In the genomic region with DNA sequence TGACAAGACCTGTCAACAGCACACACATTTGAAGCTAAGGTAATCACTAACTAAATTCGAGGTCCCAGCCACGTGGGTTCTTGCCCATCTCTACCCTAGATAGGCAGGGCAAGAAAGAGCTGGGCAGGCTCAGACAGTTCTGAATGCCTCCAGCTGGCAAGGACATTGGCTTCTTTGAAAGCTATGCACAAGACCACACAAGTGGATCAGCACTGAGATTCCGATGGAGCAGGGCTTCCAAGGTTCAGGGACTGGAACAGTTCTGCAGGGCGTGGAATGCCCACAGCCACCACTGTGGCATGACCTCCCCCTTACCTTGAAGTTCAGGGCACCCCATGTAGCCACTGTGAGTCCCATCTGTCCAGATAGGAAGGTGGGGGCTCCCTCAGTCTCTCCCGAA, we compare ENCODE assay signal across 22 mouse cellular contexts. TPM values are rescaled to one million over a fixed set of nuclear protein-coding genes. Genes with fewer than 3 reads are reported as not detected.
"Had no signal": no experiment of that assay in that cellular context is flagged by ENCODE, and none has a peak within 500 bp of the region (broad histone marks: within the 10 kb centered on the region; RNA-seq: fewer than 3 reads in every experiment).

No protein-coding gene starts in this region.

- H3K4me2 ChIP-seq: lung, embryonic 15.5 days; midbrain, embryonic 11.5 days; midbrain, embryonic 13.5 days; midbrain, embryonic 15.5 days; neural tube, embryonic 12.5 days; stomach, embryonic 15.5 days had no signal

- DNase-seq: liver, postnatal 0 days; lung, adult 2 months; lung, postnatal 14 days; lung, postnatal 36 days; right cerebral cortex, postnatal 14 days; thymus, adult 2 months; thymus, postnatal 25 days; thymus, postnatal 4 days had no signal

- H3K27me3 ChIP-seq: megakaryocyte, embryonic 14.5 days; stomach, embryonic 15.5 days had no signal

- H3K9me3 ChIP-seq: lung, embryonic 15.5 days; megakaryocyte, embryonic 14.5 days; midbrain, embryonic 13.5 days; midbrain, embryonic 15.5 days; neural tube, embryonic 12.5 days; stomach, embryonic 15.5 days had no signal

- H3K4me3 ChIP-seq: lung, embryonic 15.5 days; midbrain, embryonic 13.5 days; midbrain, embryonic 15.5 days; neural tube, embryonic 12.5 days; stomach, embryonic 15.5 days had no signal

- H3K27ac ChIP-seq: lung, embryonic 15.5 days; macrophage; midbrain, embryonic 13.5 days; midbrain, embryonic 15.5 days; neural tube, embryonic 12.5 days; stomach, embryonic 15.5 days; stomach, postnatal 0 days had no signal

- H3K9ac ChIP-seq: liver, postnatal 0 days; lung, embryonic 15.5 days; midbrain, embryonic 13.5 days; midbrain, embryonic 15.5 days; neural tube, embryonic 12.5 days; stomach, embryonic 15.5 days had no signal

- H3K36me3 ChIP-seq: lung, embryonic 15.5 days; midbrain, embryonic 13.5 days; midbrain, embryonic 15.5 days; neural tube, embryonic 12.5 days; stomach, embryonic 15.5 days had no signal

- ATAC-seq: liver, postnatal 0 days; lung, postnatal 0 days; midbrain, embryonic 13.5 days; midbrain, embryonic 15.5 days had no signal

- H3K4me1 ChIP-seq: neural tube, embryonic 12.5 days; stomach, embryonic 15.5 days had no signal

RNA-seq across cellular contexts. Expression of gene Ntsr1, which starts 49.2 kb away (rescaled TPM):
- total RNA-seq: megakaryocyte progenitor cell, adult 5-6 weeks; monocyte, adult 5-6 weeks; neutrophil, adult 5-6 weeks had no signal
- polyA plus RNA-seq: liver, postnatal 0 days; lung, adult 2 months; macrophage; spleen, adult 2 months had no signal
